Mouse (Mus musculus) forebrain, embryonic 14.5 days (tissue): ENCODE measurements around the gene Ppp1cc. TPM values are rescaled to one million over a fixed set of nuclear protein-coding genes. Genes with fewer than 3 reads are reported as not detected.
"Not testable (repeated sequence)": the region's sequence is repeated elsewhere in the genome, so short reads cannot be mapped to it uniquely, and the experiment has no call there.

Experiments used
- ATAC-seq: fragments of 200-750 bp; cut with Nextera tagmentation; 2 replicates; pipeline ENCODE4 v1.8.0; 2017; ENCODE audit warnings: mild to moderate bottlenecking, moderate library complexity
- DNase-seq: peaks from one replicate; pipeline ENCODE4 v3.0.0-alpha.2; 2015; ENCODE audit warnings: low spot score
- H3K27ac ChIP-seq: fragments of 300-500 bp; sonication (generic); 2 replicates; pipeline ENCODE4 v1.5.1; 2014; ENCODE audit warnings: low read depth, mild to moderate bottlenecking, control low read depth, low read length, moderate library complexity
- H3K27me3 ChIP-seq: fragments of 300-500 bp; sonication (generic); replicated peaks from 2 replicates; pipeline ENCODE4 v1.6.1; 2014; ENCODE audit warnings: low read length, control low read depth, mixed read lengths; ENCODE audit not compliant: control insufficient read depth, insufficient read depth
- H3K36me3 ChIP-seq: fragments of 300-500 bp; sonication (generic); 2 replicates; pipeline ENCODE4 v1.6.1; 2014; ENCODE audit warnings: low read length, control low read depth; ENCODE audit not compliant: control insufficient read depth, insufficient read depth
- H3K4me1 ChIP-seq: fragments of 300-500 bp; sonication (generic); 2 replicates; pipeline ENCODE4 v1.6.1; 2014; ENCODE audit warnings: antibody characterized with exemption, low read length, control low read depth; ENCODE audit not compliant: control insufficient read depth, insufficient read depth
- H3K4me2 ChIP-seq: fragments of 300-500 bp; sonication (generic); 2 replicates; pipeline ENCODE4 v1.6.1; 2014; ENCODE audit warnings: mild to moderate bottlenecking, control low read depth, low read length
- H3K4me3 ChIP-seq: fragments of 300-500 bp; sonication (generic); 2 replicates; pipeline ENCODE4 v1.5.1; 2014; ENCODE audit warnings: low read depth, low read length, control low read depth
- H3K9ac ChIP-seq: fragments of 300-500 bp; sonication (generic); 2 replicates; pipeline ENCODE4 v1.6.1; 2014; ENCODE audit warnings: mild to moderate bottlenecking, low read length, control low read depth, moderate library complexity
- H3K9me3 ChIP-seq: fragments of 300-500 bp; sonication (generic); replicated peaks from 2 replicates; pipeline ENCODE4 v1.6.1; 2016; ENCODE audit warnings: low read length, control low read depth, mixed read lengths; ENCODE audit not compliant: control insufficient read depth
- WGBS: fragments of 180-500 bp; shearing (Covaris S2); extraction: QIAGEN DNeasy Blood & Tissue Kit; methylation state at CpG from one replicate; pipeline ENCODE4 v1.1.7; 2014; 5-methylcytosine and 5-hydroxymethylcytosine counted together
- polyA plus RNA-seq: library from polyadenylated mRNA; unstranded; fragments of >200 nt; fragmentation: Nextera tagmentation; extraction: Ambion mirVana; gene quantifications from 2 replicates; pipeline ENCODE4 v1.2.1, GENCODE M21; 2014

Gene Ppp1cc
- polyA plus RNA-seq, 1 experiment from 2014 or later, result 280 TPM

- H3K36me3 ChIP-seq, result peaks cover 77% of the 10 kb centered on the region
Measured at GRCm38 (mm10) chr5:122171058-122171457, 13.0 kb downstream of the Ppp1cc start.

DNA sequence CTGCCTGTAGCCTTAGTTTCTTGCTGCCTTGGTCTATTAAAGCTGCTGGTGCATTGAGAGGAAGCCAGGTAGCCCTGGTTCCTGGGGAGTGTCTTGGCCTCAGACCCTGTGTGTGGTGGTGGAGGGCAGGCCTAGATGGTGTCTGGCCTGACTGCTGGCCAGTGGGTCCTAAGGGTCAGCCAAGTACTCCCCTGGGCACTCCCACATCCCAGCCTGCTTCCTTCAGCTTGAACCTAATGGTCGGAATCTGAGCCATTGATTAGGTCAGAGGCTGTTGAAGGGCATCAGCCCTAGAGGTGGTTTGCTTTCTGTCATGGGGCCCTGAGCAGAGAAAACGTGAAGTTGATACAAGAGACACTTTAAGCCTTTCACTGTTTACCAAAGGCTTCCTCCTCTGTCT, 17.3 kb downstream of the Ppp1cc start:
- Histone ChIP-seq H3K27ac (no peak overlapping the region), H3K27me3 (no peaks in the 10 kb centered on the region), H3K36me3 (peaks cover 63% of the 10 kb centered on the region), H3K9me3 (no peaks in the 10 kb centered on the region), H3K4me3 (no peak overlapping the region), H3K4me2 (no peak overlapping the region), H3K4me1 (no peaks in the 10 kb centered on the region), H3K9ac (no peak overlapping the region)
- DNase-seq, result no peak
- no peak for ATAC-seq
- 80% methylated on average over 2 of the region's 2 CpGs for WGBS

More at GRCm38 (mm10) chr5:122171058-122171457, 13.0 kb downstream of the Ppp1cc start:
- 94% methylated on average over 8 of the region's 8 CpGs for WGBS
- Histone ChIP-seq H3K27me3 (no peaks in the 10 kb centered on the region), H3K9ac (no peak overlapping the region), H3K9me3 (no peaks in the 10 kb centered on the region), H3K4me2 (no peak overlapping the region), H3K4me3 (no peak overlapping the region), H3K4me1 (peaks cover 9% of the 10 kb centered on the region), H3K27ac (no peak overlapping the region)
- ATAC-seq (no peak), DNase-seq (no peak)

- H3K4me3 ChIP-seq, result no peak overlapping the region
- WGBS, result 88% methylated on average over 7 of the region's 7 CpGs
- H3K27me3 ChIP-seq, result no peaks in the 10 kb centered on the region
- H3K4me2 ChIP-seq, result no peak overlapping the region
- no peak overlapping the region for H3K27ac ChIP-seq
- peaks cover 58% of the 10 kb centered on the region for H3K36me3 ChIP-seq
- no peaks in the 10 kb centered on the region for H3K4me1 ChIP-seq
- H3K9me3 ChIP-seq, result no peaks in the 10 kb centered on the region
- ATAC-seq, result no peak
- no peak for DNase-seq
- no peak overlapping the region for H3K9ac ChIP-seq
Measured at GRCm38 (mm10) chr5:122175961-122176360, 17.9 kb downstream of the Ppp1cc start.

DNA sequence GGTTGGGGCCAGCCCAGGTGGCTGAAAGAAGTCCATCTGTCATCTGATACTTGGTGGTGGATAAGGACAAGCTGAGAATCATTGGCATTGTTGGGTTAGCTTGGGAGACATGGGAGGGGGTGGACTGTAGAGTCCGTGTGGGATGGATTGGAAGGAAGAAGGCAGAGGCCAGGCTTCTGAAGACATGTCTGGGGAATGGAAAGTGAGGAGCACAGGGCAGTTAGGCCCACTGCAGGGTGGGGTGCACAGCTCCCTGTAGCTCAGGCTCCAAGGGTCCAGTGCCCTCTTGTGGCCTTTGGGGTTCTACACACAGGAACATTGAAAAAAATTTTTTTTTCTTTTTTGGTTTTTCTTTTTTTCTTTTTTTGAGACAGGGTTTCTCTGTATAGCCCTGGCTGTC, 18.3 kb downstream of the Ppp1cc start:
- 32% methylated on average over 1 of the region's 1 CpGs for WGBS
- H3K9me3 ChIP-seq, result no peaks in the 10 kb centered on the region
- no peaks in the 10 kb centered on the region for H3K27me3 ChIP-seq
- no peak overlapping the region for H3K27ac ChIP-seq
- no peak overlapping the region for H3K9ac ChIP-seq
- peaks cover 53% of the 10 kb centered on the region for H3K36me3 ChIP-seq
- DNase-seq, result peak; percentile 47
- ATAC-seq, result peak; percentile 26; the same call in 1 of the 2 replicates
- H3K4me1 ChIP-seq, result no peaks in the 10 kb centered on the region
- no peak overlapping the region for H3K4me3 ChIP-seq
- H3K4me2 ChIP-seq, result no peak overlapping the region

GRCm38 (mm10) chr5:122179665-122180064, 21.6 kb downstream of the Ppp1cc start:
- ATAC-seq (no peak), DNase-seq (no peak)
- no peaks in the 10 kb centered on the region for H3K9me3 ChIP-seq
- no peak overlapping the region for H3K4me2 ChIP-seq
- H3K36me3 ChIP-seq, result peaks cover 29% of the 10 kb centered on the region
- H3K9ac ChIP-seq, result no peak overlapping the region
- H3K27ac ChIP-seq, result no peak overlapping the region
- H3K4me3 ChIP-seq, result no peak overlapping the region
- 29% methylated on average over 6 of the region's 6 CpGs for WGBS
- H3K4me1 ChIP-seq, result no peaks in the 10 kb centered on the region
- H3K27me3 ChIP-seq, result no peaks in the 10 kb centered on the region

- H3K36me3 ChIP-seq, result no peaks in the 10 kb centered on the region
- no peak for DNase-seq
- H3K4me2 ChIP-seq, result no peak overlapping the region
- ATAC-seq, result no peak
- H3K27ac ChIP-seq, result no peak overlapping the region
- WGBS, result 93% methylated on average over 7 of the region's 7 CpGs
- H3K4me3 ChIP-seq, result no peak overlapping the region
- H3K4me1 ChIP-seq, result no peaks in the 10 kb centered on the region
- no peaks in the 10 kb centered on the region for H3K9me3 ChIP-seq
- H3K9ac ChIP-seq, result no peak overlapping the region
- H3K27me3 ChIP-seq, result no peaks in the 10 kb centered on the region
Measured at GRCm38 (mm10) chr5:122184283-122184806, 26.3 kb downstream of the Ppp1cc start.

GRCm38 (mm10) chr5:122184858-122185257, 26.8 kb downstream of the Ppp1cc start:
- H3K36me3 ChIP-seq, H3K4me3 ChIP-seq, H3K4me1 ChIP-seq, H3K9me3 ChIP-seq, H3K27me3 ChIP-seq, H3K4me2 ChIP-seq, H3K9ac ChIP-seq, ATAC-seq, H3K27ac ChIP-seq, DNase-seq: not testable (repeated sequence)
- WGBS, result 93% methylated on average over 6 of the region's 6 CpGs

DNA sequence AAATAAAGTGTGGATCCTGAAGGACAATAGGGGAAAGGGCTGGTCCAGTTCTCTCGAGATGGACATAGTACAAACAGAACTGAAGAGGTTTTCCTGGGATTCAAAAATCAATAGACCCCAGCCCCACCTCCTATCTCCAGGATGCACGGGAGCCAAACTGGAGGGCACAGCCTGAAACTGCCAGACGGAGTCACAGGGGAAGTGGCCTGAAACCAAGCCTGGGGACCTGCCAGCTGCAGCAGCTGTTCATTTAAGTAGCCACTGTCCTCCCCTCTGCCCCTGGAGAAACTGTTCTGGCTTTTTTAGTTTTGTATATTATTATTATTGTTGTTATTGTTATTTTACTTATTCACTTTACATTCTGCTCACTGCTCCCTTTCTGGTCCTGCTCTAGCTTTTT, 31.0 kb downstream of the Ppp1cc start:
- no peaks in the 10 kb centered on the region for H3K9me3 ChIP-seq
- DNase-seq (no peak), ATAC-seq (no peak)
- no peak overlapping the region for H3K9ac ChIP-seq
- H3K27me3 ChIP-seq, result no peaks in the 10 kb centered on the region
- H3K4me1 ChIP-seq, result no peaks in the 10 kb centered on the region
- no peak overlapping the region for H3K4me3 ChIP-seq
- H3K36me3 ChIP-seq, result no peaks in the 10 kb centered on the region
- H3K4me2 ChIP-seq, result no peak overlapping the region
- H3K27ac ChIP-seq, result no peak overlapping the region
- WGBS, result 55% methylated on average over 3 of the region's 3 CpGs

GRCm38 (mm10) chr5:122190465-122190864, 32.4 kb downstream of the Ppp1cc start:
- no peak overlapping the region for H3K9ac ChIP-seq
- H3K27me3 ChIP-seq, result no peaks in the 10 kb centered on the region
- no peaks in the 10 kb centered on the region for H3K9me3 ChIP-seq
- H3K4me1 ChIP-seq, result no peaks in the 10 kb centered on the region
- DNase-seq, result no peak
- no peak overlapping the region for H3K4me2 ChIP-seq
- no peak for ATAC-seq
- H3K36me3 ChIP-seq, result no peaks in the 10 kb centered on the region
- no peak overlapping the region for H3K4me3 ChIP-seq
- WGBS, result 71% methylated on average over 7 of the region's 7 CpGs
- H3K27ac ChIP-seq, result no peak overlapping the region
